Mouse (Mus musculus): ENCODE results near the gene Hace1.
"Not testable (repeated sequence)": the region's sequence is repeated elsewhere in the genome, so short reads cannot be mapped to it uniquely, and the experiment has no call there.

The Hace1 gene

GRCm38 (mm10) chr10:45577731-45578297 lies at the start of gene Hace1:
Gene Hace1 (plus strand): TSS chr10:45577829.
- peak; percentile 83 for DNase-seq (ENCODE audit: low read depth, low spot score)

- DNase-seq (ENCODE audit: low read depth, low spot score), result not testable (repeated sequence)
These were observed 40.3 kb upstream of the Hace1 start for GRCm38 (mm10) chr10:45537334-45537733.

DNA sequence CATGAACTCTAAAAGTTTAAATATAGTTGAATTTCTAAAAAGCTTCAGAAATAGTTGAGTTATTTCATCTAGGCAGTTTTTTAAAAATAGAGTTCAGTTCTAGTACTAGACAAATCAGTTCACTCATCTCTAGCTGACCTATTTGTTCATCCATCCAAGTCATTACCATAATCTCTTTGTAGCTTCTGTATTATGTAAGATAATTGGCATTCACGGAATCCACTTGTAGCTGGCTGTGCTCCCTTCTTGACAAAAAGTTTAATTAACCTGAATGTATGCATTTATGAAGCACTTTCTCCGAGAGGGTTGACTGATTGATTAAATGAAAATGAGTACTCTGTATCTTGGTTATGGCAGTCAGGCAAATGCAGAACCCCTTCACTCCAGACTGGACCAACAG lies 34.9 kb upstream of the Hace1 start:
- DNase-seq (ENCODE audit: low read depth, low spot score), result no peak

- no peak for DNase-seq (ENCODE audit: low read depth, low spot score)
These were observed 30.8 kb upstream of the Hace1 start for GRCm38 (mm10) chr10:45546799-45547198.

DNA sequence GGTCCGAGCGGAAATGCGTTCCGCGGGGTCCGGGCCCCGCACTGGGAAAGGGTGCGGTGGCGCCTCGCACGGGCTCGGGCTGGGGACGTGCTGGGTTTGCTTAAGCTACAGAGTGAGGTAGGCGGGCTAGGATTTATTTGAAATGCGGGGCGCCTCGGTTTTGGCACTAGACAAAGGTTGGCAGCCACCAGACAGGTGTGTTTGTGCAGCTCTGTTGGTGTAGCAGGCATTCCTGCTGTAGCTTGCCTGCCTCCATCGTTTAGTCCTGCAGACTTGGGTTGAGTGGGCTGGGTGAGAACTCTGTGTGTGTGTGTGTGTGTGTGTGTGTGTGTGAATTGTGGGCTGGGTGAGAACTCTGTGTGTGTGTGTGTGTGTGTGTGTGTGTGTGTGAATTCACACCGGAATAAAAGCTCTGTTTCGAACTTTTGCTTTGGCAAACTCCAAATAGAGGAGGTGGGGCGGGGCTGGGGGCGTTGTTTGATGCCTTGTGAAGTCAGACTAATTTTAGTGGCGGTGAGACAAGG lies 731 bp downstream of the Hace1 start:
- peak; percentile 62 for DNase-seq (ENCODE audit: low read depth, low spot score)

DNA sequence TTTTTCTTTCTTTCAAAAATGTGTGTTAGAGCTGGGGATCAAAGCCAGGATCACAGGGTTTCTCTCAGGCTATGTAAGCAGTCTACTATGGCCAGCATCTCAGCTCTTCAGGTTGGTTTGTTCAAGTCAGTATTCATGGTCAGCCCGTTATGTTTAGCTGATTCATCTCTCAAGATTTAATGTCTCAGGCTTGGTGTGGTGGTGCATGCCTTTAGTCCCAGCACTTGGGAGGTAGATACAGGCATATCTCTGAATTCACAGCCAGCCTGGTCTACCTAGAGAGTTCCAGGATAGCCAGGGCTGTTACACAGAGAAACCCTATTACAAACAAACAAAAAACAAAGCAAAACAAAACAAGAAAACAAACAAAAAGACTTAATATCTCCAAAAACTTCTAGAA lies 5.7 kb downstream of the Hace1 start:
- DNase-seq (ENCODE audit: low read depth, low spot score), result no peak

- no peak for DNase-seq (ENCODE audit: low read depth, low spot score)
These were observed 6.2 kb downstream of the Hace1 start for GRCm38 (mm10) chr10:45583829-45584228.

DNA sequence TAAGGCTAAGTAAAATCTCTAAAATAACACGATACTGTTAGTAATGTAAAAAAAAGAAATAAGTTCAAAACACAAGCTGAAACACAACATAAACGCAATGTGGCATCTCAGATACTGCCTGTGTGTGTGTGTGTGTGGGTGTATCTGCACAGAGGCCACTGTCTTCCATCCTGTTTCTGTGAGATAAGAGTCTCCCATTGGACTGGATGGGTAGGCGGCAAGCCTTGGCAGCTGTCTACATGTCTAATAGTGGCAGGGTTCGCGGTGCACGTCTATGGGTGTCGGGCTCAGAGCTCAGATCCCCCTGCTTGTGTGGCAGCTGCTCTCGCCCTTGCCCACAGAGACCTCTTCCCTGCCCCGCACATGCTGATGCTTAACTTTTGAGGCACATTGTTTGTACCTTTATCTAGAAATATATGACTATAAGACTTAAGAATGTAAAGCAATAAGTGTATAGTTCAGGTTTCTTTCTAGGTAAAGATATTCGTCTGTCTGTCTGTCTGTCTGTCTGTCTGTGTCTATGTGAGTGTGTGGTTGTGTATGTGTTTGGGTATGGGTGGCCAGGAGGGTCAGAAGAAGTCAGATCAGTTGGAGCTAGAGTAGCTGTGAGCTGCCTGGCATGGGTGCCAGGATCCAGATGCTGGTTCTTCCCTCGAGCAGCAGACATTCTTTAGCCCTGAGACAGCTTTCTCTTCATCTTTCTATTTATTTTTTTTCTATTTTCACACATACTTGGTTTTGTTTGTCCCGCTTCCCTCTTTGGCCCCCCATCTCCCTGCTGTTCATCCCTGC lies 6.9 kb downstream of the Hace1 start:
- no peak for DNase-seq (ENCODE audit: low read depth, low spot score)

GRCm38 (mm10) chr10:45605853-45606252 lies 28.2 kb downstream of the Hace1 start:
- DNase-seq (ENCODE audit: low read depth, low spot score), result no peak

DNA sequence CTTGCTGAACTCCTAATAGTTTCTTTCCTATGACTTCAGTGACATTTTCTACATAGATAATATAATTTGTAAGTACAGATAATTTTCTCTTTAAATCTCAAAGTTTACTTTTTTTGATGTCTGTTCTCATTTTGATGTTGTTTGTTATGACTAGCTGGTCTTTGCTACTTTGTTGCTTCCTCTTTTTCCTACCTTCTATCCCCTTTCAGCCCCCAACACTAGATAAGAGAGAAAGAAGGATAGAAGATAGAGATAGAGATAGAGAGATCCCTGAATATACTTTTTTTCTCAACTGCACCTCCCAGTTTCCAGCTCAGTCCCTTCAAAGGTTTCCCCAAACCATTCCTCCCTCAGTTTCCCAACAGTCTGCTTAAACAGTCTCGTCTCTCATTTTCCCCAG lies 33.1 kb downstream of the Hace1 start:
- DNase-seq (ENCODE audit: low read depth, low spot score), result no peak

- DNase-seq (ENCODE audit: low read depth, low spot score), result no peak
These were observed 38.4 kb downstream of the Hace1 start for GRCm38 (mm10) chr10:45616012-45616411.

DNA sequence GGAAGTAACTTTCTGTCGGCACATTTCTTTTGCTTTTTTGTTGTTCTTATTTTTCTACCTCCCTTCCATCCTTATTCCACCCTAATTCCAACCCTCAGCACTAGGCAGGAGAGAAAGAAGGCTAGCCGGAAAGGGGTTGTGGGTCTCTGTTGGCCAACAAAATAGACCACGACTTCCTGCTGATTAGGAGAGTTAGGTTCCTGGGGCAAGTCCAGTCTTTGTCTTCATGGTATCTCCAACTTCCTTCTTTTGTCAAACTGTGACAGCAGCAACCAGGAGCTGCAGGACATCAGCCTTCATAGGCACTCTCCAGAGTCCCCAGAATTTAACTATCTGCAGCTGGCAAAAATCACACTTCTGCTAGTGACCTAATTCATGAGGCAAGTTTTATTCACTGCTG lies 41.4 kb downstream of the Hace1 start:
- no peak for DNase-seq (ENCODE audit: low read depth, low spot score)

- DNase-seq (ENCODE audit: low read depth, low spot score), result no peak
These were observed 54.4 kb downstream of the Hace1 start for GRCm38 (mm10) chr10:45631995-45632394.

GRCm38 (mm10) chr10:45632641-45633040 lies 55.0 kb downstream of the Hace1 start:
- no peak for DNase-seq (ENCODE audit: low read depth, low spot score)

GRCm38 (mm10) chr10:45635201-45635600 lies 57.6 kb downstream of the Hace1 start:
- no peak for DNase-seq (ENCODE audit: low read depth, low spot score)

DNA sequence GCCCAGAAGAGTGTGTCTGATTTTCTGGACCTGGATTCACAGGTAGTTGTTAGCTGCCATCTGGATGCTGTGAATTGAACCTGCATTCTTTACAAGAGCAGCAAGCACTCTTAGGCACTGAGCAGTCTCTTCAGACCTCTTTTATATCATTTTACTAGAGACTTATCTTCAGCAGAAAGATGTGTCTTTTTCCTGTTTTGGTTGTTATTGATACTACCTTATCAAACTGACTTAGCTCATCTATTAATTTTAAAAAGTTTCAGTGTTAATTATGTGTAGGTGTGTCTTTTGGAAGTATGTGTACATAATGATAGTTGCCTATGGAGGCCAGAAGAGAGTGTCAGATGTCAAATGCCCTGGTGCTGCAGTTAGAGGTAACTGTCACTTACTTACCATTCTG lies 62.1 kb downstream of the Hace1 start:
- no peak for DNase-seq (ENCODE audit: low read depth, low spot score)

DNA sequence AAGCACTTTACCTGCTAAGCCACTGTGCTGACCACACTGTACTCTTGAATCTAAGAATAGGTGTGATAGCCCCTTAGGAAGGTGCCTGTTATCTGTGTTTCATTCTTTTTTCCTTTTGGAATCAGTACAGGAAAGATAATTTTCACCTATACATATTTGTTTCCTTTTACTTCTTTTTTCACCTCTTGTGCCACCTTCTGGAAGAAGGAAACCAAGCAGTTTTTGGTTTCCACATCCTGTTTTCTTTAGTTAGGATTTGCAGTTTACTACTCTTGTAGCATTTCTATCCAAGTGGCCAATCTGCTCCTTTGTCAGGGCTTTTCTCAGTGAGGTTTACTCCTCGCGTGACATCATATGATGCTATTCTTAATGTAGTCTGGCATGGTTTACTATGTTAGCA lies 76.4 kb downstream of the Hace1 start:
- no peak for DNase-seq (ENCODE audit: low read depth, low spot score)

GRCm38 (mm10) chr10:45662015-45662414 lies 84.4 kb downstream of the Hace1 start:
- no peak for DNase-seq (ENCODE audit: low read depth, low spot score)

GRCm38 (mm10) chr10:45668266-45668665 lies 90.6 kb downstream of the Hace1 start:
- no peak for DNase-seq (ENCODE audit: low read depth, low spot score)

GRCm38 (mm10) chr10:45676796-45677195 lies 99.2 kb downstream of the Hace1 start:
- DNase-seq (ENCODE audit: low read depth, low spot score), result no peak

DNA sequence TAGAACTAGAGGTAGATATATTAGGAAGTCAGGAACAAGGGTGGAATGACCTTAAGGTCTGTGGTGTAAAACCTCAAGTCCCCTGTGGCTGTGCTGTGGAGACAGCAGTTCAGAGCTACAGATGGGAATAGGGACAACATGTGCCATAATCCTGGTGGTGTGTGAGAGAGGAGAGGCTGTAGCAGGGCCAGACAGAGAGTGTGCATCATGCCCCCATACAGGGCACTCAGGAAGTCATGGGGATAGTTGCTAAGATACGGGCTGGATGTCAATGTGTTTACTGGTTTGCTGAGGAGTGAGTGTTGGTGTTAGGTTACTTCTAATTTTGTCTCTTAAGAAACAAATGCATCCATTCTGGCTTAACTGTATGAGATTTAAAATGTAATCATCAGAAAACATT lies 108.6 kb downstream of the Hace1 start:
- no peak for DNase-seq (ENCODE audit: low read depth, low spot score)

DNA sequence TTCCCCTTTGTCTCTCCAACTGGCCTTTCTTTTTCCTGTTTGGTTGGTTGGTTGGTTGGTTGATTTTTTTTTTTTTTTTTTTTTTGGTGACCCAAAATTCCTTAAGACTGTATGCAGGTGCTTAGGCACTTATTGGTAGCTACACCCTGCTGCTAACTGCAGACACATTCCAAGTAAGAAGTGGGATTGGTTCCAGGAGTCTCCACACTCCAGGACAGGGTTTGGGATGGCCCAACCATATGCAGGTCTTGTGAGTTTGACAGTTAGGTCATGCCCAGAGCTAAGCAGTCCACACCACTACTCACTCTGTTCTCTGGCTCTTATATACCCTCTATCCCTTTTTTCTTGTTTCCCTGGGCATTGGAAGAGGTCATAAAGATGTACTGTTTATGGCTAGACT lies 117.3 kb downstream of the Hace1 start:
- DNase-seq (ENCODE audit: low read depth, low spot score), result no peak

DNA sequence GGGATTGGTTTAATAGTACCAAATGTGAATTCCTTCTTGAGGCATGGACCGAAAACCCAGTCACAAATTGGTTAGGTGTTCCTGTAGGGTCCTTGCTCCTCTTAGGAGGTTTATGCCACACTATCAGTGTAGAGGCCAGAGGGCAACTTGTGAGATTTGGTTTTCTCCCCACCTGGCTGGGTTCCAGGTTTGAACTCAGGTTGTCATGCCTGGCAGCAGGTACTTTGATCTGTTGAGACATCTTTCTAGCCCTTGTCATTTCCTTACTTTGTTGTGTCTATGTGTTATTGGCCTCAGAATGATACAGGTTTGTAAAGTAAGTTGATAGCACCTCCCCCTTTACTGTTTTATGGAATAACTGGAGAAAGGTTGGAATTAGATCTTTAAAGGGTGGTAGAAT lies 117.9 kb downstream of the Hace1 start:
- no peak for DNase-seq (ENCODE audit: low read depth, low spot score)
